Comparison of ENCODE assay signal across 17 mouse cellular contexts in genomic region chr13:35776123-35776522, GRCm38 (mm10).
DNase-seq lines count a peak whose midpoint lies in the region; ATAC-seq lines count a peak whose summit lies in the region.
"Had no signal": no experiment of that assay in that cellular context is flagged by ENCODE, and none has a peak within 500 bp of the region (broad histone marks: within the 10 kb centered on the region; RNA-seq: fewer than 3 reads in every experiment).

No protein-coding gene starts in this region.

- no peak overlapping the region for H3K4me3 ChIP-seq in forebrain, embryonic 14.5 days (ENCODE audit: low read depth, low read length)
- H3K4me3 ChIP-seq in forebrain, embryonic 11.5 days (ENCODE audit: low read depth, low read length), result no peak overlapping the region
- no peak overlapping the region for H3K4me3 ChIP-seq in forebrain, embryonic 16.5 days (replicated peaks; ENCODE audit: low read length)
- H3K4me3 ChIP-seq: heart, embryonic 12.5 days; lung, embryonic 15.5 days; megakaryocyte, embryonic 14.5 days had no signal

- intact Hi-C loops in left cerebral cortex, postnatal 4 days (cut with DNase I), result no loop called here
- intact Hi-C loops in left cerebral cortex, postnatal 10 days (cut with DNase I), result loop anchor here (10.0 kb wide), 2 partner anchors 169 to 741 kb away; no protein-coding TSS in a partner anchor

- no peak overlapping the region for H3K4me2 ChIP-seq in forebrain, embryonic 14.5 days (ENCODE audit: low read length)
- H3K4me2 ChIP-seq in forebrain, embryonic 11.5 days (ENCODE audit: low read depth, low read length, severe bottlenecking), result no peak overlapping the region
- H3K4me2 ChIP-seq in forebrain, embryonic 16.5 days (ENCODE audit: low read length), result no peak overlapping the region
- H3K4me2 ChIP-seq: heart, embryonic 12.5 days; liver, embryonic 11.5 days; lung, embryonic 15.5 days had no signal

- ATAC-seq in forebrain, embryonic 14.5 days, result peak; percentile 60; the same call in 1 of the 2 replicates
- ATAC-seq in forebrain, embryonic 11.5 days (replicated peaks; ENCODE audit: low FRiP score), result no peak
- ATAC-seq in forebrain, embryonic 16.5 days, result peak; percentile 71
- ATAC-seq: hindbrain, embryonic 16.5 days; midbrain, embryonic 16.5 days had no signal

- WGBS in forebrain, embryonic 14.5 days, result 70% methylated on average over 7 of the region's 7 CpGs
- WGBS in forebrain, embryonic 11.5 days, result 96% methylated on average over 7 of the region's 7 CpGs
- WGBS in forebrain, embryonic 16.5 days, result 57% methylated on average over 7 of the region's 7 CpGs

- no peak overlapping the region for H3K27ac ChIP-seq in forebrain, embryonic 14.5 days (ENCODE audit: low read depth, low read length)
- H3K27ac ChIP-seq in forebrain, embryonic 11.5 days (ENCODE audit: low read depth, low read length), result no peak overlapping the region
- H3K27ac ChIP-seq in forebrain, embryonic 16.5 days (ENCODE audit: low read length), result no peak overlapping the region
- H3K27ac ChIP-seq: lung, embryonic 15.5 days had no signal

- no peaks in the 10 kb centered on the region for H3K27me3 ChIP-seq in forebrain, embryonic 14.5 days (replicated peaks; ENCODE audit: control insufficient read depth, insufficient read depth, low read length)
- no peaks in the 10 kb centered on the region for H3K27me3 ChIP-seq in forebrain, embryonic 11.5 days (ENCODE audit: control insufficient read depth, insufficient read depth, low read length)
- no peaks in the 10 kb centered on the region for H3K27me3 ChIP-seq in forebrain, embryonic 16.5 days (replicated peaks; ENCODE audit: control insufficient read depth, insufficient read depth, low read length)
- H3K27me3 ChIP-seq: heart, embryonic 12.5 days; lung, embryonic 15.5 days; megakaryocyte, embryonic 14.5 days had no signal

- H3K4me1 ChIP-seq in forebrain, embryonic 14.5 days (ENCODE audit: control insufficient read depth, insufficient read depth, low read length), result no peaks in the 10 kb centered on the region
- H3K4me1 ChIP-seq in forebrain, embryonic 11.5 days (replicated peaks; ENCODE audit: control insufficient read depth, insufficient read depth, low read length), result no peaks in the 10 kb centered on the region
- H3K4me1 ChIP-seq in forebrain, embryonic 16.5 days (replicated peaks; ENCODE audit: control insufficient read depth, insufficient read depth, low read length), result peaks cover 10% of the 10 kb centered on the region; the same call in 1 of the 2 replicates

- no peaks in the 10 kb centered on the region for H3K36me3 ChIP-seq in forebrain, embryonic 14.5 days (ENCODE audit: control insufficient read depth, insufficient read depth, low read length)
- no peaks in the 10 kb centered on the region for H3K36me3 ChIP-seq in forebrain, embryonic 11.5 days (ENCODE audit: control insufficient read depth, insufficient read depth, low read length)
- no peaks in the 10 kb centered on the region for H3K36me3 ChIP-seq in forebrain, embryonic 16.5 days (ENCODE audit: control insufficient read depth, insufficient read depth)
- H3K36me3 ChIP-seq: heart, embryonic 12.5 days; lung, embryonic 15.5 days had no signal

- no peak overlapping the region for H3K9ac ChIP-seq in forebrain, embryonic 14.5 days (ENCODE audit: low read length)
- no peak overlapping the region for H3K9ac ChIP-seq in forebrain, embryonic 11.5 days (ENCODE audit: low read length)
- no peak overlapping the region for H3K9ac ChIP-seq in forebrain, embryonic 16.5 days (replicated peaks; ENCODE audit: low read depth, low read length)
- H3K9ac ChIP-seq: heart, embryonic 12.5 days; lung, embryonic 15.5 days had no signal

- H3K9me3 ChIP-seq in forebrain, embryonic 14.5 days (replicated peaks; ENCODE audit: control insufficient read depth, low read length), result no peaks in the 10 kb centered on the region
- no peaks in the 10 kb centered on the region for H3K9me3 ChIP-seq in forebrain, embryonic 11.5 days (ENCODE audit: control insufficient read depth, low read length)
- no peaks in the 10 kb centered on the region for H3K9me3 ChIP-seq in forebrain, embryonic 16.5 days (ENCODE audit: control insufficient read depth, low read length)
- H3K9me3 ChIP-seq: heart, embryonic 12.5 days; lung, embryonic 15.5 days; megakaryocyte, embryonic 14.5 days had no signal

- peak; percentile 79 for DNase-seq in forebrain, embryonic 14.5 days (ENCODE audit: low spot score)
- DNase-seq in forebrain, embryonic 11.5 days (ENCODE audit: low spot score), result no peak
- DNase-seq in left cerebral cortex, postnatal 4 days, result peak; percentile 7
- DNase-seq in left cerebral cortex, postnatal 10 days (ENCODE audit: extremely low spot score in 1 of 2, low spot score in 2 of 2), result no peak
- peak; percentile 59 for DNase-seq in brain, adult 2 months (ENCODE audit: low read depth, low spot score)
- no peak for DNase-seq in embryo, embryonic 9.5 days (ENCODE audit: extremely low spot score)
- DNase-seq: cerebellum, adult 8-10 months; kidney, adult 18-20 months; right cerebral cortex, adult 18-20 months; thymus, postnatal 36 days had no signal

Comparison
In these comparisons a context has a peak if more than half of its experiments do, and no peak if none do; other contexts are left out.
1. DNase-seq: peak in forebrain, embryonic 14.5 days (single experiment), left cerebral cortex, postnatal 4 days (single experiment) and brain, adult 2 months (single experiment); none in forebrain, embryonic 11.5 days (single experiment), left cerebral cortex, postnatal 10 days (0 of 2) and embryo, embryonic 9.5 days (single experiment).